Mouse (Mus musculus) heart, adult 2 months (tissue): Measurements from ENCODE around the gene Gpr4. TPM values are rescaled to one million over a fixed set of nuclear protein-coding genes. Genes with fewer than 3 reads are reported as not detected.
A peak's percentile ranks its signal among the peaks of the same experiment; 100 is the strongest.

Experiments
- DNase-seq, 2 experiments: peaks; one replicate each; pipeline ENCODE4 v3.0.0; 2021
- H3K27ac ChIP-seq: fragments of 200-600 bp; 2 replicates; pipeline ENCODE4 v1.8.1; 2022
- H3K27me3 ChIP-seq: fragments of 200-500 bp; 2 replicates; pipeline ENCODE4 v1.6.1; 2012; ENCODE audit warnings: mild to moderate bottlenecking, low read length, inconsistent platforms, mixed read lengths; ENCODE audit not compliant: control insufficient read depth, insufficient read depth
- H3K36me3 ChIP-seq: fragments of 200-500 bp; 2 replicates; pipeline ENCODE4 v1.6.1; 2012; ENCODE audit warnings: low read length, inconsistent platforms; ENCODE audit not compliant: control insufficient read depth, insufficient read depth
- H3K4me1 ChIP-seq: fragments of 200-500 bp; 2 replicates; pipeline ENCODE4 v1.6.1; 2011; ENCODE audit warnings: low read length; ENCODE audit not compliant: control insufficient read depth, insufficient read depth
- H3K4me3 ChIP-seq: fragments of 200-600 bp; 2 replicates; pipeline ENCODE4 v1.8.1; 2022
- H3K79me2 ChIP-seq: fragments of 200-500 bp; replicated peaks from 2 replicates; pipeline ENCODE4 v1.6.1; 2012; ENCODE audit warnings: mild to moderate bottlenecking, inconsistent platforms, low read length, moderate library complexity, mixed read lengths; ENCODE audit not compliant: control insufficient read depth, insufficient read depth
- H3K9ac ChIP-seq: fragments of 200-500 bp; 2 replicates; pipeline ENCODE4 v1.6.1; 2012; ENCODE audit warnings: low read depth, mild to moderate bottlenecking, control low read depth, inconsistent platforms, low read length, mixed read lengths
- CTCF ChIP-seq: fragments of 200-600 bp; IDR thresholded peaks from 2 replicates; pipeline ENCODE4 v1.8.1; 2022; ENCODE audit warnings: antibody characterized with exemption, mild to moderate bottlenecking, moderate library complexity
- EP300 ChIP-seq: fragments of 200-500 bp; IDR thresholded peaks from 2 replicates; pipeline ENCODE4 v1.6.1; 2011; ENCODE audit warnings: low read depth, low read length, control low read depth; ENCODE audit not compliant: insufficient read depth
- POLR2A ChIP-seq: fragments of 200-500 bp; IDR thresholded peaks from 2 replicates; pipeline ENCODE4 v1.6.1; 2011; ENCODE audit warnings: mild to moderate bottlenecking, low read depth, low read length, control low read depth; ENCODE audit not compliant: insufficient read depth
- WGBS: fragments of 180-500 bp; shearing (Covaris S2); methylation state at CpG from one replicate; pipeline ENCODE4 v1.1.7; 2018; 5-methylcytosine and 5-hydroxymethylcytosine counted together
- intact Hi-C: fragments of 180-260 bp; cut with DNase I; formaldehyde crosslinking; loops from one replicate; pipeline ENCODE4 v1.15.1; 2025
- polyA plus RNA-seq: library from polyadenylated mRNA; depleted of rRNA; stranded (reverse); fragments of >200 nt; gene quantifications from 2 replicates; pipeline ENCODE4 v1.2.3, GENCODE M21; 2012
- total RNA-seq, 2 experiments: library from RNA; stranded (reverse); gene quantifications; 2 replicates each; pipeline ENCODE4 v1.2.3; 2021

The Gpr4 gene
- total and polyA plus RNA-seq, 3 experiments = 6.8 to 17.1 (median 7.2) TPM

- 92% methylated on average over 1 of the region's 1 CpGs for WGBS
- H3K4me1 ChIP-seq = no peaks in the 10 kb centered on the region
Observed at GRCm38 (mm10) chr7:19246855-19247254, 34.5 kb downstream of the Gpr4 start.

DNA sequence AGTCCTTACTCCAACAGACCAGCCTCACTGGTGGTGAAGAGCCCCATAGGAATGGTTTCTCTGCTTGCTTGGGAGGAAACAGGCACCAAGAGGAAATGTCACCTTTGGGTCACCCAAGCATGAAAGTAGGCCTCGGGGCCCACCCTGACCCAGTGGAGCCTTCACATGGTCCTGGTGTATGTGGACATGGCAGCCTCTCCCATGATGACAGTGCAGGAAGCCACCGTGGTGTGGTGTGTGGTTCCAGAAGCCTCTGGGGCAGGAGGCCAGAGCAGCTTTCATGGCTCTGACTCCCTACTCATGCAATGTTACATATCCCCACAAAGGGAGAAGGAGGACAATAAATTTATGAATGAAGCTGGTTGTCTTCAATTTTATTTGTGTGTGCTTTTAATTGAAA, 35.2 kb downstream of the Gpr4 start:
- no peaks in the 10 kb centered on the region for H3K36me3 ChIP-seq
- WGBS = 96% methylated on average over 2 of the region's 2 CpGs
- 0 out of 2 replicates have a peak, but pooled peaks cover 1% of the 10 kb centered on the region for H3K79me2 ChIP-seq
- no peak overlapping the region for H3K27ac ChIP-seq
- intact Hi-C loops = no loop called here
- no peaks in the 10 kb centered on the region for H3K4me1 ChIP-seq
- TF ChIP-seq POLR2A (no peak), CTCF (no peak), EP300 (no peak)
- H3K9ac ChIP-seq = no peak overlapping the region
- H3K4me3 ChIP-seq = no peak overlapping the region
- DNase-seq = no peak
- H3K27me3 ChIP-seq = no peaks in the 10 kb centered on the region

More at GRCm38 (mm10) chr7:19246855-19247254, 34.5 kb downstream of the Gpr4 start:
- Histone ChIP-seq H3K36me3 (no peaks in the 10 kb centered on the region), H3K9ac (no peak overlapping the region), H3K27me3 (no peaks in the 10 kb centered on the region), H3K4me3 (no peak overlapping the region), H3K79me2 (0 out of 2 replicates have a peak, but pooled peaks cover 1% of the 10 kb centered on the region), H3K27ac (no peak overlapping the region)
- no peak for DNase-seq
- intact Hi-C loops = no loop called here
- TF ChIP-seq CTCF (no peak), EP300 (no peak), POLR2A (no peak)

DNA sequence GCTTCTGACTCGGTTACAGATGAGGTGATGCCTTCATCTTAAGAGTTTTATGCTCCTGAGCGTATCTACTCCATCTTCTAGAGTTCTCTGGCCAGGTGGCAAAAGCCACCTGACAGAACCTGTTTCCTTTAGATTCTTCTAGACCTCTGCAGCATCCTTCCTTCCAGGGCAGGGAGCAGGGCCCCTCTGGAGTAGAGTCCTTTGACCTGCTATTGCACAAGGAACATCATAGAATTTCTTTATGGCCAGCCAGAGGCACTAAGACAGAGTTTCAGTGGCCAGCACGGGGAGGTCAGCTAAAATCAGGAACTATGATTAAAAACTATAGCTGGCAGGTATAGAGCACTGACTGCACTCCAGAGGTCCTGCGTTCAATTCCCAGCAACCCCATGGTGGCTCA, 39.7 kb downstream of the Gpr4 start:
- H3K9ac ChIP-seq = no peak overlapping the region
- intact Hi-C loops = no loop called here
- H3K27ac ChIP-seq = no peak overlapping the region
- peaks cover 1% of the 10 kb centered on the region; the same call in 1 of the 2 replicates for H3K4me1 ChIP-seq
- H3K36me3 ChIP-seq = no peaks in the 10 kb centered on the region
- TF ChIP-seq CTCF = no peak
- TF ChIP-seq EP300 = no peak
- TF ChIP-seq POLR2A = no peak
- no peak overlapping the region for H3K4me3 ChIP-seq
- WGBS = 80% methylated on average over 4 of the region's 4 CpGs
- H3K79me2 ChIP-seq = no peaks in the 10 kb centered on the region
- H3K27me3 ChIP-seq = no peaks in the 10 kb centered on the region
- no peak for DNase-seq

GRCm38 (mm10) chr7:19253437-19253836, 41.1 kb downstream of the Gpr4 start:
- no peak for DNase-seq
- peak overlapping the region; percentile 32; the same call in 1 of the 2 replicates for H3K27ac ChIP-seq
- intact Hi-C loops = no loop called here

DNA sequence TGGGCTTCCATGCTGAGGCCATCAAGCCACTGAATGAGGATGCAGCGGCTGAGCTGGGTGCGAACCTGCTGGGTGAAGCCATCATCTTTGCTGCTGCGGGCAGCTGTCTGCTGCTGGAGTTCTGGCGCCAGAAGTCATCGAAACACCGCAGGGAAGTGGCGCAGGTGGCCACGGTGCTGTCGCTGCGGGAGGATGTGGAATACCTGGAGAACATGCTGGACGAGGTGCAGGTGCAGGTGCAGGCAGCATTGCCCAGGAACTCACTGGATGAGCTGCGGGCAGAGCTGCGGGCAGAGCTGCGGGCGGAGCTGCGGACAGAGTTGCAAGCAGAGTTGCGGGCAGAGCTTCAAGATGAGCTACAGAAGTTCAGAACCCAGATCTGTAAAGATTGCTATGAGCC, 43.1 kb downstream of the Gpr4 start:
- H3K4me1 ChIP-seq = peaks cover 2% of the 10 kb centered on the region; the same call in 1 of the 2 replicates
- H3K79me2 ChIP-seq = no peaks in the 10 kb centered on the region
- no peaks in the 10 kb centered on the region for H3K27me3 ChIP-seq
- TF ChIP-seq CTCF (no peak), EP300 (no peak), POLR2A (no peak)
- intact Hi-C loops = no loop called here
- no peak overlapping the region for H3K4me3 ChIP-seq
- 86% methylated on average over 17 of the region's 17 CpGs for WGBS
- no peak overlapping the region for H3K9ac ChIP-seq
- peaks cover 8% of the 10 kb centered on the region; the same call in 1 of the 2 replicates for H3K36me3 ChIP-seq
- DNase-seq = no peak
- H3K27ac ChIP-seq = no peak overlapping the region

More at GRCm38 (mm10) chr7:19253437-19253836, 41.1 kb downstream of the Gpr4 start:
- WGBS = 38% methylated on average over 5 of the region's 5 CpGs
- TF ChIP-seq CTCF (no peak), EP300 (no peak), POLR2A (no peak)
- H3K4me3 ChIP-seq = no peak overlapping the region
- H3K36me3 ChIP-seq = peaks cover 5% of the 10 kb centered on the region; the same call in 1 of the 2 replicates
- H3K4me1 ChIP-seq = peaks cover 2% of the 10 kb centered on the region; the same call in 1 of the 2 replicates
- no peaks in the 10 kb centered on the region for H3K79me2 ChIP-seq
- H3K27me3 ChIP-seq = no peaks in the 10 kb centered on the region
- no peak overlapping the region for H3K9ac ChIP-seq

DNA sequence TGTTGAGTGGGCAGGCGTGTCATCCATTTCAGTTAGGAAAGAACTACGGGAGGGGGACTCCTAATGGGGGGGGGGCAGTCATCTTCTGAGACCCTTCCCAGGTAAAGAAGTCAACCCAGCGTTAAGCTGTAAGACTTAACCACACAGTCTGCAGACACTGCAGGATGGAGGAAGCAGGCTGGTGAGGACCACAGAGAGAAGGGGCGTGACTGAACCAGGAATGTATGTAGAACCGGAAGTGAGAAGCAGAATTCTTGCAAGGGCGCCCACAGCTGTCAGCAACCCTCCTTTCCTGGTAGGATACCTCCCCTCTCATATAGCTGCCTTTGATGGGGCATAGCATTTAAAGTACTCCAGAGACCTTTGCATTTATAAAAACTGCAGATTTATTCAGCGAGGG, 44.2 kb downstream of the Gpr4 start:
- Histone ChIP-seq H3K4me1 (peaks cover 2% of the 10 kb centered on the region; the same call in 1 of the 2 replicates), H3K36me3 (peaks cover 8% of the 10 kb centered on the region; the same call in 1 of the 2 replicates), H3K4me3 (no peak overlapping the region), H3K79me2 (no peaks in the 10 kb centered on the region), H3K27ac (no peak overlapping the region), H3K27me3 (no peaks in the 10 kb centered on the region), H3K9ac (no peak overlapping the region)
- WGBS = 77% methylated on average over 7 of the region's 7 CpGs
- no peak for DNase-seq
- no peak for TF ChIP-seq CTCF
- TF ChIP-seq EP300 = no peak
- no peak for TF ChIP-seq POLR2A
- intact Hi-C loops = no loop called here
